Mouse (Mus musculus) kidney, postnatal 4 days (tissue): ENCODE measurements around the gene Spata31d1b.
"Not testable (repeated sequence)": the region's sequence is repeated elsewhere in the genome, so short reads cannot be mapped to it uniquely, and the experiment has no call there.

Source experiments
- DNase-seq, 2 experiments: peaks; one replicate each; pipeline ENCODE4 v3.0.0; 2021; ENCODE audit warnings: mixed read lengths in 2 of 2

Spata31d1b gene

GRCm38 (mm10) chr13:59695781-59696180 is 16.3 kb upstream of the Spata31d1b start:
- no peak for DNase-seq

- DNase-seq, result no peak
Measured at GRCm38 (mm10) chr13:59699131-59699530, 13.0 kb upstream of the Spata31d1b start.

GRCm38 (mm10) chr13:59700137-59700536 is 11.9 kb upstream of the Spata31d1b start:
- DNase-seq, result not testable (repeated sequence)

- no peak for DNase-seq
Measured at GRCm38 (mm10) chr13:59703514-59703913, 8.6 kb upstream of the Spata31d1b start.

GRCm38 (mm10) chr13:59704562-59704961 is 7.5 kb upstream of the Spata31d1b start:
- peak; percentile 60 to 74 for DNase-seq

- DNase-seq, result no peak
Measured at GRCm38 (mm10) chr13:59710230-59710629, 1.9 kb upstream of the Spata31d1b start, which contains the start of gene Spata31d1a. TSS of gene Spata31d1a (minus strand) at chr13:59710330.

- no peak for DNase-seq
Measured at GRCm38 (mm10) chr13:59713710-59714109, 1.6 kb downstream of the Spata31d1b start.

GRCm38 (mm10) chr13:59718857-59719440 is 6.9 kb downstream of the Spata31d1b start:
- peak in 1 of 2 experiments; percentile 31 for DNase-seq

- DNase-seq, result no peak
Measured at GRCm38 (mm10) chr13:59719475-59719874, 7.4 kb downstream of the Spata31d1b start.

- DNase-seq, result not testable (repeated sequence)
Measured at GRCm38 (mm10) chr13:59722089-59722488, 10.0 kb downstream of the Spata31d1b start.

- peak in 1 of 2 experiments; percentile 22 for DNase-seq
Measured at GRCm38 (mm10) chr13:59726139-59726867, 14.2 kb downstream of the Spata31d1b start.

- DNase-seq, result peak; percentile 87 to 91
Measured at GRCm38 (mm10) chr13:59728378-59729093, 16.5 kb downstream of the Spata31d1b start.

- DNase-seq, result no peak
Measured at GRCm38 (mm10) chr13:59731652-59732051, 19.6 kb downstream of the Spata31d1b start, which contains the start of gene Spata31d1d. TSS of gene Spata31d1d (minus strand) at chr13:59731752.

- DNase-seq, result no peak
Measured at GRCm38 (mm10) chr13:59733936-59734335, 21.9 kb downstream of the Spata31d1b start.

- peak in 1 of 2 experiments; percentile 16 for DNase-seq
Measured at GRCm38 (mm10) chr13:59734347-59734746, 22.3 kb downstream of the Spata31d1b start.

- DNase-seq, result no peak
Measured at GRCm38 (mm10) chr13:59735190-59735589, 23.1 kb downstream of the Spata31d1b start.

- no peak for DNase-seq
Measured at GRCm38 (mm10) chr13:59738455-59738854, 26.4 kb downstream of the Spata31d1b start.

- no peak for DNase-seq
Measured at GRCm38 (mm10) chr13:59739397-59739796, 27.3 kb downstream of the Spata31d1b start.

- no peak for DNase-seq
Measured at GRCm38 (mm10) chr13:59741096-59741495, 29.0 kb downstream of the Spata31d1b start.

- DNase-seq, result peak; percentile 59 to 60
Measured at GRCm38 (mm10) chr13:59741697-59742096, 29.6 kb downstream of the Spata31d1b start.

GRCm38 (mm10) chr13:59745462-59745861 is 33.4 kb downstream of the Spata31d1b start:
- no peak for DNase-seq

GRCm38 (mm10) chr13:59746164-59746563 is 34.1 kb downstream of the Spata31d1b start:
- DNase-seq, result peak; percentile 67 to 68

GRCm38 (mm10) chr13:59746711-59747110 is 34.6 kb downstream of the Spata31d1b start, which contains the start of gene 1700014D04Rik:
TSS of gene 1700014D04Rik (minus strand) at chr13:59746752.
- DNase-seq, result peak in 1 of 2 experiments; percentile 29
